Mouse (Mus musculus): ENCODE measurements at regions not wholly inside any gene's neighbourhood (a gene's known extent, or its start where the extent isn't known, plus 50 kb on each side); places are given as distances from the start of the nearest gene placed in this dataset.
A peak's percentile ranks its signal among the peaks of the same experiment; 100 is the strongest.

- no peak for DNase-seq
- 76% methylated on average over 3 of the region's 3 CpGs for WGBS
- H3K4me3 ChIP-seq, result no peak overlapping the region
- intact Hi-C loops (cut with DNase I), result no loop called here
- no peaks in the 10 kb centered on the region for H3K4me1 ChIP-seq (ENCODE audit: control insufficient read depth, insufficient read depth, low read length)
- H3K36me3 ChIP-seq (ENCODE audit: control insufficient read depth, insufficient read depth, low read length), result no peaks in the 10 kb centered on the region
- TF ChIP-seq CTCF (IDR thresholded peaks at IDR 0.05) (no peak), EP300 (IDR thresholded peaks at IDR 0.05; ENCODE audit: insufficient read depth, low read depth, low read length) (no peak), POLR2A (IDR thresholded peaks at IDR 0.05; ENCODE audit: insufficient read depth, low read depth, low read length) (no peak)
- no peak overlapping the region for H3K9ac ChIP-seq (ENCODE audit: low read depth, low read length)
- H3K27ac ChIP-seq, result no peak overlapping the region
- H3K27me3 ChIP-seq (ENCODE audit: control insufficient read depth, insufficient read depth, low read length), result no peaks in the 10 kb centered on the region
- no peaks in the 10 kb centered on the region for H3K79me2 ChIP-seq (replicated peaks; ENCODE audit: control insufficient read depth, insufficient read depth, low read length)
Observed at GRCm38 (mm10) chr9:30235791-30236190, 191.1 kb upstream of the Snx19 start.

GRCm38 (mm10) chr9:30242107-30242506 is 184.8 kb upstream of the Snx19 start:
- 78% methylated on average over 5 of the region's 5 CpGs for WGBS
- no peak overlapping the region for H3K9ac ChIP-seq (ENCODE audit: low read depth, low read length)
- intact Hi-C loops (cut with DNase I), result no loop called here

GRCm38 (mm10) chr9:30264533-30265168 is 162.3 kb upstream of the Snx19 start:
- intact Hi-C loops (cut with DNase I), result loop anchor here (1.0 to 10.0 kb wide), 4 partner anchors 140 to 602 kb away; no protein-coding TSS in a partner anchor
- Histone ChIP-seq H3K27me3 (ENCODE audit: control insufficient read depth, insufficient read depth, low read length) (no peaks in the 10 kb centered on the region), H3K9ac (ENCODE audit: low read depth, low read length) (no peak overlapping the region), H3K36me3 (ENCODE audit: control insufficient read depth, insufficient read depth, low read length) (no peaks in the 10 kb centered on the region), H3K79me2 (replicated peaks; ENCODE audit: control insufficient read depth, insufficient read depth, low read length) (no peaks in the 10 kb centered on the region), H3K4me3 (no peak overlapping the region), H3K27ac (no peak overlapping the region), H3K4me1 (ENCODE audit: control insufficient read depth, insufficient read depth, low read length) (no peaks in the 10 kb centered on the region)
- WGBS, result 31% methylated on average over 11 of the region's 11 CpGs
- TF ChIP-seq EP300 (IDR thresholded peaks at IDR 0.05; ENCODE audit: insufficient read depth, low read depth, low read length) (0 out of 2 replicates have a peak, but pooled peaks have one; percentile 28), CTCF (IDR thresholded peaks at IDR 0.05) (peak; percentile 74), POLR2A (IDR thresholded peaks at IDR 0.05; ENCODE audit: insufficient read depth, low read depth, low read length) (no peak)
- DNase-seq, result peak; percentile 9 to 34

More at GRCm38 (mm10) chr9:30242107-30242506, 184.8 kb upstream of the Snx19 start:
- Histone ChIP-seq H3K4me3 (no peak overlapping the region), H3K27ac (no peak overlapping the region), H3K36me3 (ENCODE audit: control insufficient read depth, insufficient read depth, low read length) (no peaks in the 10 kb centered on the region), H3K27me3 (ENCODE audit: control insufficient read depth, insufficient read depth, low read length) (no peaks in the 10 kb centered on the region), H3K4me1 (ENCODE audit: control insufficient read depth, insufficient read depth, low read length) (no peaks in the 10 kb centered on the region), H3K79me2 (replicated peaks; ENCODE audit: control insufficient read depth, insufficient read depth, low read length) (no peaks in the 10 kb centered on the region)
- no peak for DNase-seq
- TF ChIP-seq EP300 (IDR thresholded peaks at IDR 0.05; ENCODE audit: insufficient read depth, low read depth, low read length), result no peak
- TF ChIP-seq CTCF (IDR thresholded peaks at IDR 0.05), result no peak
- TF ChIP-seq POLR2A (IDR thresholded peaks at IDR 0.05; ENCODE audit: insufficient read depth, low read depth, low read length), result no peak

- intact Hi-C loops (cut with DNase I), result no loop called here
- DNase-seq, result no peak
- Histone ChIP-seq H3K4me1 (ENCODE audit: control insufficient read depth, insufficient read depth, low read length) (no peaks in the 10 kb centered on the region), H3K4me3 (no peak overlapping the region), H3K79me2 (replicated peaks; ENCODE audit: control insufficient read depth, insufficient read depth, low read length) (no peaks in the 10 kb centered on the region), H3K27me3 (ENCODE audit: control insufficient read depth, insufficient read depth, low read length) (0 out of 2 replicates have a peak, but pooled peaks cover 1% of the 10 kb centered on the region), H3K27ac (no peak overlapping the region), H3K9ac (ENCODE audit: low read depth, low read length) (no peak overlapping the region), H3K36me3 (ENCODE audit: control insufficient read depth, insufficient read depth, low read length) (no peaks in the 10 kb centered on the region)
- 74% methylated on average over 5 of the region's 5 CpGs for WGBS
- no peak for TF ChIP-seq POLR2A (IDR thresholded peaks at IDR 0.05; ENCODE audit: insufficient read depth, low read depth, low read length)
- no peak for TF ChIP-seq EP300 (IDR thresholded peaks at IDR 0.05; ENCODE audit: insufficient read depth, low read depth, low read length)
- TF ChIP-seq CTCF (IDR thresholded peaks at IDR 0.05), result no peak
Observed at GRCm38 (mm10) chr9:30271081-30271480, 155.8 kb upstream of the Snx19 start.

GRCm38 (mm10) chr9:30273836-30274235 is 153.1 kb upstream of the Snx19 start:
- TF ChIP-seq EP300 (IDR thresholded peaks at IDR 0.05; ENCODE audit: insufficient read depth, low read depth, low read length), result no peak
- TF ChIP-seq POLR2A (IDR thresholded peaks at IDR 0.05; ENCODE audit: insufficient read depth, low read depth, low read length), result no peak
- TF ChIP-seq CTCF (IDR thresholded peaks at IDR 0.05), result no peak
- WGBS, result 55% methylated on average over 4 of the region's 4 CpGs
- Histone ChIP-seq H3K27me3 (ENCODE audit: control insufficient read depth, insufficient read depth, low read length) (0 out of 2 replicates have a peak, but pooled peaks cover 1% of the 10 kb centered on the region), H3K4me3 (no peak overlapping the region), H3K4me1 (ENCODE audit: control insufficient read depth, insufficient read depth, low read length) (no peaks in the 10 kb centered on the region), H3K36me3 (ENCODE audit: control insufficient read depth, insufficient read depth, low read length) (no peaks in the 10 kb centered on the region), H3K79me2 (replicated peaks; ENCODE audit: control insufficient read depth, insufficient read depth, low read length) (no peaks in the 10 kb centered on the region), H3K27ac (no peak overlapping the region), H3K9ac (ENCODE audit: low read depth, low read length) (no peak overlapping the region)
- DNase-seq, result no peak
- intact Hi-C loops (cut with DNase I), result no loop called here

GRCm38 (mm10) chr9:30278231-30278630 is 148.7 kb upstream of the Snx19 start:
- Histone ChIP-seq H3K36me3 (ENCODE audit: control insufficient read depth, insufficient read depth, low read length) (no peaks in the 10 kb centered on the region), H3K9ac (ENCODE audit: low read depth, low read length) (no peak overlapping the region), H3K79me2 (replicated peaks; ENCODE audit: control insufficient read depth, insufficient read depth, low read length) (no peaks in the 10 kb centered on the region), H3K4me1 (ENCODE audit: control insufficient read depth, insufficient read depth, low read length) (no peaks in the 10 kb centered on the region), H3K4me3 (no peak overlapping the region), H3K27ac (no peak overlapping the region), H3K27me3 (ENCODE audit: control insufficient read depth, insufficient read depth, low read length) (0 out of 2 replicates have a peak, but pooled peaks cover 1% of the 10 kb centered on the region)
- no peak for DNase-seq
- no peak for TF ChIP-seq POLR2A (IDR thresholded peaks at IDR 0.05; ENCODE audit: insufficient read depth, low read depth, low read length)
- TF ChIP-seq EP300 (IDR thresholded peaks at IDR 0.05; ENCODE audit: insufficient read depth, low read depth, low read length), result no peak
- no peak for TF ChIP-seq CTCF (IDR thresholded peaks at IDR 0.05)
- intact Hi-C loops (cut with DNase I), result no loop called here
- WGBS, result 53% methylated on average over 1 of the region's 1 CpGs

Measured in heart, adult 2 months (tissue).